Mouse (Mus musculus): ENCODE data around the gene Muc4.

- TF ChIP-seq GATA1 (IDR thresholded peaks at IDR 0.05; ENCODE audit: borderline replicate concordance, low read length) (no peak), FLI1 (IDR thresholded peaks at IDR 0.05; ENCODE audit: low read length) (no peak)
Measured at GRCm38 (mm10) chr16:32728730-32729129, 7.0 kb upstream of the Muc4 start.
